Mouse (Mus musculus): ENCODE data around the gene Adar.

The Adar gene

DNA sequence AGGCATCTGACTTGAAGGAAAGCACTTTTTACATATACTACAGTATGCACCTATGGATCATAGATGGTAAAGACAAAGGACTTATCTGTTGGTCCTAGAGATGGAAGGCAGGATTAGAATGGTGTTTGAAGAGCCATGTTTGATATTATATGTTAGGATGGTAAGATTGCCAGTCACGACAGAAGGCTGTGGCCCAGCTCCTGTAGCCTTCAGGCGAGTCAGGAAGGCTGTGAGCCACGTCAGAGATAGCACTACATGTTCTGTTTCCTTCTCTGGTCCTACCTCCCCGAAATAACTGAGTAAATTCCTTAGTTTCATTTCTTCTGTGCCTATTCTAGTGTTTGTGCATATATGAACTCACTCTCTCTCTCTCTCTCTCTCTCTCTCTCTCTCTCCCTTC lies 17.3 kb downstream of the Adar start:
- peak; percentile 52 for DNase-seq

DNA sequence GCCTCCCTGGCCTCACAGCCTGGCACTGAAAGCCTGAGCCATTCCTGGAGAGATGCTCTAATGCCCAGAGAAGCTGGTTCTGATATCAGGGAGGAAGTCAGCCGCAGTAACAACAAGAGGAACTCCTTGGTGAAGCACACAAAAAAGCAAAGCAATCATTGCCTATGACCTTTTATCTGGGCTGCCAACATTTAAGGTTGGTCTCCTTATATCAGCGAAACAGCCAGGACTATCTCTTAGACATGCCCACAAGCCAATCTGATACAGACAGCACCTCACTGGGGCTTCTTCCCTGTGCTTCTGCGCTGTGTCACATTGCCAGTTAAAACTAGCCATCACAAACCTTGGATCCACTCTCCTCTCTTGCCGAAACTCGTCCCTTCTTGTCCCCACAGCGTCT lies 23.7 kb downstream of the Adar start:
- DNase-seq = no peak

DNA sequence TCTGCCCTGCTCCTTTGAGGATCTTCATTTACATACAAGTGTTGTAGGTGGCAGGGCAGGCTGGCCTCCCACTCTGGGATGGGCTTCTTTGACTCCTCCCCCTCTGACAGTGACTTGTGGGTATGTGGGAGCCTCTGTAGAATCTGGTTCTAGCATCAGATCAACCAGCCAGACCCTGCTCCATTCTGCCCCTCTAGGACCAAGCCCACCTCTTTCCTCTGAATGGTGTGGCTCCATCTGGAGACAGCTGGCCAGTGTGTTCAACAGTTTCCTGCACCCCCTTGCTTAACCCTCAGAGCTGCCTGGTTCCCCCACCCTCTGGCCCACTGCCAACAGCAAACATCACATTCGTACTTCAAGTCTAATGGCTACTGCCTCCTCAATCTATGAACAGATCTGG lies 37.5 kb downstream of the Adar start:
- DNase-seq = no peak

- DNase-seq = no peak
Observed at GRCm38 (mm10) chr3:89755283-89755682, 40.5 kb downstream of the Adar start.

DNA sequence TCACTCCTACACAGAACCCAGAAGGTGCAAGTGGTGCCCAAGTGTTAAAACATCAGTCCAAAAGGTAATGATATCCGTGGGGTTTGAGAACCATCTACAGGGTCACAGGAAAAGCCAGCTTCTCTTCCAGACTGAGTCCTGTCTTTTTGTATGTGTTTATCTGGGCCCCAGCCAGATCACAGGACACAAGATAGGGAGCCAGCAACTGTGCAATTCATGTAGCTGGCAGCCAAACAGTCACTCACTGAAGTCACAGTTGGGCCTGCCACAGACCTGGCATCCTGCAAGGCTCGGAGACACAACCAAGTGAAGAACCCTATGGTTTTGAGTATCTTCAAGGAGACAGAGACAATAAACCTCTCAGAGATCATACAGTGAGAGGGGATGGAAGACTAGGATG lies 43.0 kb downstream of the Adar start:
- DNase-seq = no peak

GRCm38 (mm10) chr3:89759786-89760185 lies 45.0 kb downstream of the Adar start:
- no peak for DNase-seq

DNA sequence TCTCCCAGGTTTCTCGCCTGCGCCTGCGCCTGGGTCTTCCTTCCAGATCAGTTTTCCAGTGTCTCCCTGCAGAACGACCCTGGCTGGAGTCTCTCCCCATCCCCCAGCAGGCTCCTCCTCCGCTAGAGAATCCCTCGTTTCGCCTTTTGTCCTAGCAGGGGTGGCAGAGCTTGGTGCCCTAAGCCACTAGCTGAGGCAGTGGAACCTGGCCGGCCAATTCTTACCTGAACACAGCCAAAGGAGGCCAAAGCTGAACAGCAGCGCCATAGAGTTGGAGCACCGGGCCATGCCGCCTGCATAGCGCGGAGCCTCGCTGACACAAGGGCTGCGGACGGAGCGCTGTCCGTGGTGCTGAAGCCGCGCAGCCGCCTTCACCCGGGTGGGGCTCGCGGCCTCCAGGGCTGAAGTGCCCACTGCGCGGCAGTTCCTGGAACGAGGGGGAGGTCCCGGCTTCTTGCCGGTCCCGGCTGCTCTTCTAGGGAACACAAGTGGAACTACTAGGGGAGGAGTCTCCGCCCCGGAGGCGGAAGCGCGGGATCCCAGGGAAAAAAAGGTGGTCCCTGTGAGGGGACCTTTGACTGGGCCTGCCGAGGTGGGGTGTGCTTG lies 49.4 kb downstream of the Adar start, which contains the start of gene Chrnb2:
Gene Chrnb2 (minus strand): TSS at position 514 of the 606 bp plus-strand sequence.
- peak; percentile 94 for DNase-seq

- DNase-seq = peak; percentile 81
Observed at GRCm38 (mm10) chr3:89769584-89769983, 54.8 kb downstream of the Adar start.

DNA sequence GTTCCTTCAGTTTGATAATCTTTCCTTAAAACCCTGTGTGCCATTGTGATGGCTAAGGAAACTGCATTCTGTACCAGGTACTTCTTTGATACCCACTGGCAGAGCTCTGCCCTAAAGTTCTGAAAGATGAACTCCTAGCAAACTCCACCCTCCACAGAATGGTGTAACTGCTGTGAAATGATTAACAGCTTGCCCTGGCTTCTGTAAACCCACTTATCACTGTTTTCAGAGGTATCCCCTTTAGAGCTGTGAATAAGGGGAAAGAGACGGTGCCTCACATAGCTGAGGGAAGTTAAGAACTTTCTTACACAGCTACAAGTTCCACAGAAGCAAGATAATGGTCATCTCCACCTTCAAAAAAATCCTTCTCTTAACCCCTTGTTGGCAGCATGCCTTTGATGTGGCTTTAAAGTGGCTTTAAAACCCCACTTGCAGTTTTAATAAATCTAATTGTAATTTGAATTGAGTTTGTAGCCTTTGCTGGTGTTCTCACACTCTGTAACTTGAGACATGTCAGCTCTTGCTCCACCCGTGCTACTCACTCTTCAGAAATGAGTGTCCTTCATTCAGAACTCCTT lies 55.7 kb downstream of the Adar start:
- DNase-seq = no peak

DNA sequence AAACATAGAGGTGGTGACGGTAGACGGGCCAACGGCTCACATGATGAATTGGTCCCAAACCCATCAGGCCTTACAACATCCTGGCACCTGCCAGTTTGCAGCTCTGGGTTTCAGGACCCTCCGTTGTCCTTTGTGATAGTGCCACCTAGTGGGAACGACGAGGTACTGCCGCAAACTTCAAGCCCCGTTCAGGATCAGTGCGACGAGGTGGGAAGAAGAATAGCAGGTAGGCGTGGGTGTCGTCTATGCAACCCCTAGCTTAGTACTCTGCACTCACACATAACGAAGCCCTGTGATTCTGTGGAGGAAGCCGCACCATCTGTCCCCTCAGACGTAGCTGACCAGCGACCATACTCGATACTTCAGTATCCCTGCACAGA lies 57.8 kb downstream of the Adar start:
- DNase-seq = peak; percentile 97

- DNase-seq = peak; percentile 100
Observed at GRCm38 (mm10) chr3:89772968-89773709, 58.3 kb downstream of the Adar start, which contains the start of gene Ube2q1. Gene Ube2q1 (plus strand): TSS chr3:89773616.

DNA sequence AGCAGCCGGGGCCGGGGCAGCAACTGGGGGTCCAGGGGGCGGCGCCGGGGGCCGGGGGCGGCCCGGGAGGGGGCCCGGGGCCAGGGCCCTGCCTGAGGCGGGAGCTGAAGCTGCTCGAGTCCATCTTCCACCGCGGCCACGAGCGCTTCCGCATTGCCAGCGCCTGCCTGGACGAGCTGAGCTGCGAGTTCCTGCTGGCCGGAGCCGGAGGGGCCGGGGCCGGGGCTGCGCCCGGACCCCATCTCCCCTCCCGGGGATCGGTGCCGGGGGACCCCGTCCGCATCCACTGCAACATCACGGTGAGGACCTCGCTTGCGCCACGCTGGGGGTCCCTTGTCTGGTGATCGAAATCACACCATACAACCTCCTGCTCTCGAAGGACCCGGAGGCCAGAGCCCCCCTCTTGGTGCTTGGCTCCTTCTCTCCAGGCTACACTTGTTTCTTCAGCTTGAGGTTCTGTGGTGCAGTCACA lies 59.0 kb downstream of the Adar start:
- no peak for DNase-seq

DNA sequence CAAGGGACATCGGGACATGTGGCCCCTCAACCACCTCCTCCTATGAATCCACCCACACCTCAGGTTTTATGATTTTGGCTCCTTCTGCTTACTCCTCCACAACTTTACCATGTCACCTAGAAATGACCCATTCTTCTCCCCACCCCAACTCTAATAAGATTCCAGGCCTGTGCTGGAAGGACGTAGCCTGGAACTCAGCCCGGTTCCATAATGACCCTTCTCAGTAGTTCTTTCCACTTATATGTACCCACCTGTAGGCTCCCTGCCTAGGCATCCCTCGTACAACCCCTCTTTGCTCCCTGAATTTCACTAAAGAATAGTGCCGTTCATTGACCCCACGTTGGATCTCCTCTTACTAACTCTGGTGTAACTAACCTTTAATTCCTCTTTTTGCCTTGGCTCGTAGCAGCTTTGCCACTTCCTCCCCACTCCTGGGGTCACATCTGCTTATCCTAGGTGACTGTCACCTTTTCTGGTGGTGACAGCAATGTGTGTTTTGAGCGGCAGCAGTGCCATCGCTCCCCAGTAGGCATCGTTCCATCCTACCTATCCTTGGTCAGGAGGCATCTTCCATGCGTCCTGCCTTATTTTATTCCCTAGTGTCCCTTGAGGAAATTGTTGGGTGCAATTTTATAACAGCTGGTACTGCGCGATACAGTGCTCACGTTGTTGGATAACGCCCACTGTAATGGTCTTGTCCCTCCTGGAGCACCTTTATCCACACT lies 59.6 kb downstream of the Adar start:
- peak; percentile 92 for DNase-seq

GRCm38 (mm10) chr3:89776001-89776400 lies 61.2 kb downstream of the Adar start:
- peak; percentile 91 for DNase-seq

DNA sequence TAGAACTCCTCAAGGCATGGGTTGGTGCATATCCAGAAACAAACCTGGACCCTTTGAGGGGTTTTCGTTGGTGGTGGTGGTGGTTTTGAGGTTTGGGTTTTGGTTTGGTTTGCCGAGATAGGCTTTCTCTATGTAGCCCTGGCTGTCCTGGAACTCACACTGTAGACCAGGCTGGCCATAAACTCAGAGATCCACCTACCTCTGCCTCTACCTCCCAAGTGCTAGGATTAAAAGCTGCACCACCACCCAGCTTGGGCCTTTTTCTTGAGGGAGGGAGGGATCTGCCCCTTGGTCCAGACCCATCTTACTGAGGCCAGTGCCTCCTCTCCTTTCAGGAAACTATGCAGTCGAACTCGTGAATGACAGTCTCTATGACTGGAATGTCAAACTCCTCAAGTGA lies 65.3 kb downstream of the Adar start:
- DNase-seq = peak; percentile 91

DNA sequence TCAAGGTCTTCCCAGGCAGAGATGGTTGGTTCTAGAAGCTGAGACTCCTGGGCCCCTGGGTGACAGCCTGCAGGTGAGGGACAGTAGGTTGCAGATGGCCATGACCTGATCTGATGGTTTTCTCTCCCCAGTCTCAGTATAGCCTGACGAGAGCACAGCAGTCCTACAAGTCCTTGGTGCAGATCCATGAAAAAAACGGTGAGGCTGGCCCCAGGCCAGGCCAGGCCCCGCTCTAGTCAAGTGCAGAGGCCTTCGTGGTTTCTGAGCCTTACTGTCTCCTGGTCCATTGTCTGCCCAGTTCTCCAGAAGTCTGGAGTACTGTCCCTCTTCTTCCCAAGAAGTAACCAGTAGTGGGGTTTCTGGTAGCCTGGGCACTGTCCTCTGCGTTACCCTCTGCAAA lies 66.8 kb downstream of the Adar start:
- no peak for DNase-seq

DNA sequence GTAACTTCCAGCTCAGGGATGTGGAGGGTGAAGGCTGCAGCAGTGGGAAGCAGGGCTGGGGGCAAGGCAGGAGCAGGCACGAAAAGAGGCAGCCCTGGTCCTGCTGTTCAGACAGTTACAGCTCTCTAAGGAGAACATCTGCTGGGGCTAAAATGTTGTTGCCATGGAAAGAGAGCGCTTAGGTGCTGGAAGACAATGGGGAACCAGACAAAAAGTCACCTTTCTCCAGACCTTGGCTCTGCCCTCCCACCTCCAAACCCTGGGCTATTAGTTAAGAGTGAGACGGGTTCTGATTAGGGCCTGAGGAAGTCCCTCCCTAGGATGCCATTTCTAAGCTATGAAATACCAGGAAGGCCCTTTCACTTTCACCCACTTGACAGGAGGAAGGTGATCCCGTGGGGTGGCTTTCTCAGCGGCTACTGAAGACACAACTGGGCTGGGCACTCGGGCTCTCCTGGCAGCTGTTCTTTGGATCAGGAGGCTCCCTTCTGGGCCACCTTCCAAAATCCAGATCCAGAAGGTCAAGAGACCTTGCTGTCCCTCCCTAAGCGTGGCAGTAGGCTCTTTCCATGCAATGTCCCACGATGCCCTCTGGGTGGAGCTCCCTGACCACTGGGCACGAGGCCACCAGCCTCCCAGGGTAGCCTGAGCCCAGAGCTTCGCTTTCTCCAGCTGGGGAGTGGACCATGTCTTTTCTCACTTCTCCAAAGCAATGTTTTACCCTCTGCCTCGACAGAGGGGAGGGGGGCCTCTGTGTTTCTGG lies 70.3 kb downstream of the Adar start:
- peak; percentile 99 for DNase-seq

DNA sequence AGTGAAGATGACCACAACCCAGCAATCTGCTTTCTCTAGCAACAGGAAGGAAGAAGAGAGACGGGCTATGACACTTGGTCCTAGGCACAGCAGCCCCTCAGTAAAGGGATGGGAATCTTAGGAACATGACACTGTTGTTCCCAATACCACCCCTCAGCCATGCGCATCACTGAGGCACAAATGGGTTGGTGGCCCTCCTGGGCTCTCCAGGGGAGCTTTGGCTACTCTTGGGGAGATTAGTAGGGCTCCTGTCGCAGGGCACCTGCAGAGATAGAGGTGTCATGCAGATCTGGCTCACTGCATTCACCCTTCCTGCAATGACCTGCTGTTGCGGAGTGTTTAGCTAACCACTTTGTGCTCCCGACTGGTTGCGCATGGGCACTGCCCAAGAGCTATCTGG lies 71.5 kb downstream of the Adar start:
- DNase-seq = no peak

GRCm38 (mm10) chr3:89788680-89789352 lies 74.0 kb downstream of the Adar start:
- DNase-seq = no peak

DNA sequence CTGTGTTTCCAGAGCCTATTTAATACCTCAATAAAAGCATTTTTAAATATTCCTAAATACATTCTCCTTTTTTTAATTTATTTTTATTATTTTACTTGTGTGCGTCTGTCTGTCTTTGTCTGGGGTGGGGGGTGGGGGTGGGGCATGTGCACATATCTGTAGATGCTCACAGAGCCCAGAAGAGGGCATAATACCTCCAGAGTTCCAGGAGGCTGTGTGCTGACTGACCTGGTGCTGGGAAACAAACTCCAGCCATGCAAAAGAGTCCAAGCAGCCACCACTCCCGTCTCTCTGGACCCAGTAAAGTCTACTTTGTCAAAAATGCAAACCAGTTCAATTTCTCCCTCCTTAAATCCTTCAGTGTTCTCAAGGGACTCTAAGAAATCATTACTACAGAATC lies 79.8 kb downstream of the Adar start:
- peak; percentile 34 for DNase-seq

- peak; percentile 80 for DNase-seq
Observed at GRCm38 (mm10) chr3:89795746-89796145, 80.9 kb downstream of the Adar start.

DNA sequence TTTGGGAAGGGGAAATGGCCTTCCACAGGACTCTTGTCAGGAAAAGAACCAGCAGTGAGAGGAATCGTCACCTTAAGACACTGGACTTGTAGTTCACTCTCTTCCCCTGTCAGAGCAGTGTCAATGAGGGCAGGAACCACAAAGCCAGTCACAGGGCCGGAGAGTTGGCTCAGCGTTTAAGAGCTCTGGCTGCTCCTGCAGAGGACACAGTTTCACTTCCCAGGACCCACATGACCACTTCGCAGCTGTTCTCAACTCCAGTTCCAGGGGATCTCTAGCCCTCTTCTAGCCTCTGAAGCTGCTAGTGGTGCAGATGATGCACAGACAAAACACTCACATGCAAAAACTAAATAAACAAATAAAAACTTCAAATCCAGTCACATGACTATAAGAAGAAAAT lies 81.5 kb downstream of the Adar start:
- peak; percentile 98 for DNase-seq

All from heart, adult 11 months (tissue).